Mouse (Mus musculus) spleen, adult 2 months (tissue): Measurements from ENCODE around the gene A130010J15Rik.

Experiments used
- CTCF ChIP-seq: fragments of 200-500 bp; IDR thresholded peaks from 2 replicates; pipeline ENCODE4 v1.5.1; 2011; ENCODE audit warnings: mild to moderate bottlenecking, inconsistent platforms; ENCODE audit not compliant: insufficient read depth, insufficient read length, insufficient replicate concordance; ENCODE audit errors: extremely low read depth
- POLR2A ChIP-seq: fragments of 200-500 bp; IDR thresholded peaks from 2 replicates; pipeline ENCODE4 v1.6.1; 2011; ENCODE audit warnings: low read depth, low read length, inconsistent platforms

DNA sequence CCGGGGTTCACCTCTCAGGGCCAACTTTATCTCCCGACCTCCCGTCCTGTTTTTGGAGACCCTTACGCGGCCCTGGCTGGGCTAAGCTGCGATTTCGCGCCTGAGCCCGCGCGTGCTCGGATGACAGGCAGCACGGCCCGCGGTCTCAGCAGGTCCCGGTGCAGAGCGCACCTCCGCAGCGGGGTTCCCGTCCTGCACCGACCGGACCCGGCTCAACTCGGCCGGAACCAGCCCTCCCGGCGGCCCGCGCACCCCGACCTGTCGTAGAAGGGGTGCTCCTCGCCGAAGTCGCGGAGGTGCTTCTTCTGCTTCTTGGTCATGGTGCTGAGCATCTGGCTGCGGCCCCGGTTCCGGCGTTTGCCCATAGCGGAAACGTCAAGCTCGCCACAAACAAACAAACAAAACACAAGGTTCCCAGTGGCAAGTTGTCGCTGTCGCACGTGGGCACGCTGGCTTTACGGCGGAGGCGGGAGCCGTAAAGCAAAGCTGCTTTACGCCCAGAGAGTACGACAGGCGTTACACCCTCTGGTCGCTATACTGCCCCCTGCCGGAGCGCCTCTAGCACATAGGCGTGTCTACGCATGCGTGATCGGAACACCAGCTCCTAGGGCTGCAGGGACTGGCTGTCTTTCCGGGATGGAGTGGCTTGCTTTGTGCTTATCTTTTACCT lies 37.9 kb upstream of the A130010J15Rik start, which contains the start of gene Diexf:
- no peak; the same call in 1 of the 2 replicates for TF ChIP-seq POLR2A
- peak; percentile 93 for TF ChIP-seq CTCF
